15 mouse cellular contexts compared by ENCODE assay signal in genomic region chr10:31051222-31051621, GRCm38 (mm10).
"Had no signal": no experiment of that assay in that cellular context is flagged by ENCODE, and none has a peak within 500 bp of the region (broad histone marks: within the 10 kb centered on the region; RNA-seq: fewer than 3 reads in every experiment).

No protein-coding gene starts in this region.

- DNase-seq: lung, adult 18-20 months; lung, embryonic 14.5 days; lung, postnatal 10 days; lung, postnatal 4 days; midbrain, embryonic 14.5 days; right cerebral cortex, postnatal 14 days; thymus, adult 2 months; thymus, postnatal 25 days; thymus, postnatal 4 days had no signal

- H3K9me3 ChIP-seq: midbrain, embryonic 10.5 days; midbrain, embryonic 12.5 days; neural tube, embryonic 12.5 days; stomach, embryonic 15.5 days had no signal

- H3K9ac ChIP-seq: lung, embryonic 14.5 days; midbrain, embryonic 12.5 days; neural tube, embryonic 12.5 days; stomach, embryonic 15.5 days had no signal

- H3K27ac ChIP-seq: midbrain, embryonic 10.5 days; midbrain, embryonic 12.5 days; neural tube, embryonic 12.5 days; stomach, embryonic 15.5 days; stomach, postnatal 0 days had no signal

- H3K36me3 ChIP-seq: midbrain, embryonic 10.5 days; midbrain, embryonic 12.5 days; neural tube, embryonic 12.5 days; stomach, embryonic 15.5 days had no signal

- H3K4me1 ChIP-seq: midbrain, embryonic 10.5 days; midbrain, embryonic 12.5 days; neural tube, embryonic 12.5 days; stomach, embryonic 15.5 days had no signal

- H3K4me3 ChIP-seq: midbrain, embryonic 10.5 days; midbrain, embryonic 12.5 days; neural tube, embryonic 12.5 days; stomach, embryonic 15.5 days had no signal

- ATAC-seq: midbrain, embryonic 16.5 days had no signal

- H3K4me2 ChIP-seq: lung, embryonic 14.5 days; midbrain, embryonic 12.5 days; neural tube, embryonic 12.5 days; stomach, embryonic 15.5 days had no signal

- H3K27me3 ChIP-seq: midbrain, embryonic 12.5 days; neural tube, embryonic 12.5 days; stomach, embryonic 15.5 days had no signal
